Mouse (Mus musculus) lung, postnatal 0 days (tissue): ENCODE measurements around the gene Fam222a.

Experiments used
- CTCF ChIP-seq: IDR thresholded peaks from 2 replicates; pipeline ENCODE4 v1.5.1; 2016; ENCODE audit warnings: antibody characterized with exemption, mild to moderate bottlenecking
- EP300 ChIP-seq: IDR thresholded peaks from 2 replicates; pipeline ENCODE4 v1.6.1; 2016; ENCODE audit warnings: antibody characterized with exemption, mild to moderate bottlenecking, control low read depth

DNA sequence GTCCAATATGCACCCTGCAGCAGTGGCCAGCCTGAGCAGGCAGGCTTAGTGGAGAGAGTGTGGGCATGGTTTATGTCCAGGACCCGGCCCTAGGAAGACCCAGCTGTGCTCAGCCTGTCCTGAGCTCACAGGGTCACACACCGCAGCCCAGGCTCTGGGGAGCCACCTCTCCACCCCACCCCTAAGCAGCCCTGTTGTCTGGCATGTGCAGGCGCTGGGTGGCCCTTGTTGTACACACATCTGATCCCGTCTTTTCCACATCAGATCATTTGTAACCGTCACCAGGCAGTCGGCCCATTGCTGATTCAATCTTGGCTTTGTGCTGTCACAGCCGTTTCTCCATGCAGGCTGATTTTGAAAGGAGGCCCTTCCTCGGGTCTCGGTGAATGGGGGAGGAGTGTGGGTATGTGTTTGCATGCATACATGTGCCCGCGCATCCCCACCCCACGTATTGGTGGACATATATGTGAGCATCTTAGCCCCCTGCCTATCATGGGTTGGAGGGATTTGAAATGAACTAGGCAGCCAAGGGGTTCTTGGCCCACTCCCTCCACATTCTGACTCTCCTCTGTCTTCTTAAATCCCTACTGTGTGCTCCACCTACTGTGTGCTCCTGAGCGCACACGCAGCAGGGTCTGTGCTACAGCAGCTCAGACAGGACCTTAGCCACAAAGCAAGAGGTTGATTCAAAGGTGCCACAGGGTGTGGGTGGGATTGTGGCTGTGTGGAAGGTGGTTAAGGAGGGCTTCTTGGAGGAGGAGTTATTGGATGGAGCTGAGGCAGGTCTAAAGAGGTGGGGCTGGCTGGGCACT lies 16.7 kb downstream of the Fam222a start:
- TF ChIP-seq CTCF (no peak), EP300 (no peak)
